Mouse (Mus musculus) hindbrain, embryonic 12.5 days (tissue): ENCODE data around the gene Sstr5. TPM values are rescaled to one million over a fixed set of nuclear protein-coding genes. Genes with fewer than 3 reads are reported as not detected.
A peak's percentile ranks its signal among the peaks of the same experiment; 100 is the strongest.

ENCODE experiments used
- ATAC-seq: fragments of 200-750 bp; cut with Nextera tagmentation; 2 replicates; pipeline ENCODE4 v1.8.0; 2017; ENCODE audit warnings: moderate TSS enrichment; ENCODE audit not compliant: low FRiP score
- H3K27ac ChIP-seq: fragments of 300-500 bp; sonication (generic); 2 replicates; pipeline ENCODE4 v1.5.1; 2016; ENCODE audit warnings: mild to moderate bottlenecking
- H3K27me3 ChIP-seq: fragments of 300-500 bp; sonication (generic); 2 replicates; pipeline ENCODE4 v1.6.1; 2016; ENCODE audit warnings: mild to moderate bottlenecking
- H3K36me3 ChIP-seq: fragments of 300-500 bp; sonication (generic); 2 replicates; pipeline ENCODE4 v1.6.1; 2016; ENCODE audit warnings: mild to moderate bottlenecking
- H3K4me1 ChIP-seq: fragments of 300-500 bp; sonication (generic); 2 replicates; pipeline ENCODE4 v1.6.1; 2016
- H3K4me2 ChIP-seq: fragments of 300-500 bp; sonication (generic); replicated peaks from 2 replicates; pipeline ENCODE4 v1.6.1; 2016; ENCODE audit warnings: mild to moderate bottlenecking
- H3K4me3 ChIP-seq: fragments of 300-500 bp; sonication (generic); 2 replicates; pipeline ENCODE4 v1.5.1; 2016; ENCODE audit warnings: mild to moderate bottlenecking
- H3K9ac ChIP-seq: fragments of 300-500 bp; sonication (generic); 2 replicates; pipeline ENCODE4 v1.6.1; 2016; ENCODE audit warnings: mild to moderate bottlenecking, moderate library complexity
- H3K9me3 ChIP-seq: fragments of 300-500 bp; sonication (generic); replicated peaks from 2 replicates; pipeline ENCODE4 v1.6.1; 2016; ENCODE audit warnings: mild to moderate bottlenecking
- WGBS: fragments of 180-500 bp; shearing (Covaris S2); methylation state at CpG from one replicate; pipeline ENCODE4 v1.1.7; 2016; 5-methylcytosine and 5-hydroxymethylcytosine counted together
- polyA plus RNA-seq: library from polyadenylated mRNA; unstranded; fragments of >200 nt; fragmentation: Nextera tagmentation; extraction: Ambion mirVana; gene quantifications from 2 replicates; pipeline ENCODE4 v1.2.1, GENCODE M21; 2016

The Sstr5 gene
- polyA plus RNA-seq, 1 experiment from 2014 or later: not detected

GRCm38 (mm10) chr17:25510074-25510830 is 13.2 kb upstream of the Sstr5 start:
- Histone ChIP-seq H3K27me3 (no peaks in the 10 kb centered on the region; the same call in 1 of the 2 replicates), H3K4me2 (no peak overlapping the region), H3K9ac (no peak overlapping the region), H3K9me3 (no peaks in the 10 kb centered on the region), H3K27ac (no peak overlapping the region), H3K36me3 (no peaks in the 10 kb centered on the region), H3K4me3 (no peak overlapping the region), H3K4me1 (no peaks in the 10 kb centered on the region)
- 80% methylated on average over 10 of the region's 10 CpGs for WGBS
- no peak for ATAC-seq

DNA sequence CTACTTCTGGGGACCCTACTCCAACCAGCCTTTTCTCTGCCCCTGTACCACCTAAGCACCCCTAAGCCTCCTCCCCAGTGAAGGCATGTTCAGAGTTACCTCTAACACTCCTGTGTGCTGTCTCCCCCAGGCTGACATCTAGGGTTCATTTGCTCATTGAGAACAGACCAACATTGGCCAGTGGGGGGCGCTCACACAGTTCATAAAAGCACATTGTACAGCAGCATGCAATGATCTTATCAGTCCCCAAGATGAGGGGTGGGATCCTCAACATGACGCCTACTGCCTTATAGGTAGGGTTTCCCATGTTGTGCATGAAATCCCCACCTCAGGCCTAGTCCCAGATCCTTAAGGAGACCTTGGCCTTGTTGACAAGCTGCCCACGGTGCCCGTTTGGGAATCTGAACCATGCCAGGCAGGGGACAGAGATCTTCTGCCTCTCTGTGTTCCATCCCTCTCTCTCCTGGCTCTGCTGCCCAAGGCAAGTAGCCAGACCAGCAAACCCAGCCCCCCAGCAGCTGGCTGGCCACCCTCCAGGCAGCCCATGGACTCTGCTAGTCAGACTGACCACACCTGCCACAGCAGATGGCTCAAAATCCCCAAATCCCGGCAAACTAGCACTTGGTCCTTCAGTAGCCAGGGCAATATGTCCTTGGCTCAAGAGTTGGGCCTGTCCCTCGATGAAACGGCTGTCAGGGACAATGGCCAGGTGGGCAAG is 11.9 kb upstream of the Sstr5 start:
- H3K9me3 ChIP-seq: no peaks in the 10 kb centered on the region
- H3K4me1 ChIP-seq: no peaks in the 10 kb centered on the region
- 57% methylated on average over 7 of the region's 7 CpGs for WGBS
- no peak overlapping the region for H3K4me3 ChIP-seq
- H3K36me3 ChIP-seq: no peaks in the 10 kb centered on the region
- ATAC-seq: no peak; the same call in 1 of the 2 replicates
- no peaks in the 10 kb centered on the region; the same call in 1 of the 2 replicates for H3K27me3 ChIP-seq
- no peak overlapping the region for H3K9ac ChIP-seq
- H3K27ac ChIP-seq: no peak overlapping the region
- no peak overlapping the region for H3K4me2 ChIP-seq

DNA sequence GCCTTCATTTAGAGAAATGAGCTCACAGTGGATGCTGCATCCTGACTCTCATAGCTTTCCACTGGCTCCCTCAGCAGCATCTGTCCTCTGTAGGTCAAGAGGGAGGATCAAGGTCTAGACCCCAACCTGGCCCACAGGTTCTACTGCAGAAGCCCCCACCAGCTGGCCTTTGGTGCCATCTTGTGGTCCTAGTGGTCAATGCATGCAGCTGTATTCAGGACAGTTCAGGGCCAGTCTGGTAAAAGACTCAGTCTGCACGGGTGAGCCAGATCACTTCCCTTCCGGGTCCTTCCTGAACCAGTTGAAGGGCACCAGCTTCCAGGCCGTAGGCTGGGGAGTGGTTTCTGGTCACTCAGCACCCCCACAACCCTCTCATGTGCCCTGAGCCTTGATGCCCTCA is 10.7 kb upstream of the Sstr5 start:
- Histone ChIP-seq H3K27ac (no peak overlapping the region), H3K4me3 (no peak overlapping the region), H3K36me3 (no peaks in the 10 kb centered on the region), H3K27me3 (no peaks in the 10 kb centered on the region), H3K9me3 (no peaks in the 10 kb centered on the region), H3K9ac (no peak overlapping the region), H3K4me1 (no peaks in the 10 kb centered on the region), H3K4me2 (no peak overlapping the region)
- ATAC-seq: peak; percentile 32; the same call in 1 of the 2 replicates
- WGBS: 10% methylated on average over 3 of the region's 3 CpGs

DNA sequence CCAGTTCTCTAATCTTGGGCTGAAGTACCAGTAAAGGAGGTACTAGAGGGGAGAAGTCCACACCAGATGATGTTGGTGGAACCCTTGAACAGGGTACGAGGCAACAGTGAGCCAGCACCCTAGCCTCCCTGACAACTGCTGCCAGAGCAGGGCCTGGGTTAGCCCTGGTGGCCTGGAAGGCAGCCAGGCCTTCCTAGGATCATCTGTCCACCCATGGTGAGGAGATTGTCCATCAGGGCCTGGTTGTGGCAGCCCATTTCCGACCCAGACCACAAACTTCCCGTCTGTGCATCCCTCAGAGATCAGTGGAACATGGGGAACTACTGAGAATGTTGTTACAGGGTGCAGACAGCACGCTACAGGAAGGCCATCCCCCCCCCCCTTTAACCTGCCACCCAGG is 5.5 kb upstream of the Sstr5 start:
- Histone ChIP-seq H3K4me3 (no peak overlapping the region), H3K9ac (no peak overlapping the region), H3K4me1 (no peaks in the 10 kb centered on the region), H3K4me2 (no peak overlapping the region), H3K27me3 (peaks cover 18% of the 10 kb centered on the region), H3K9me3 (no peaks in the 10 kb centered on the region), H3K27ac (no peak overlapping the region), H3K36me3 (no peaks in the 10 kb centered on the region)
- 75% methylated on average over 4 of the region's 4 CpGs for WGBS
- ATAC-seq: no peak

DNA sequence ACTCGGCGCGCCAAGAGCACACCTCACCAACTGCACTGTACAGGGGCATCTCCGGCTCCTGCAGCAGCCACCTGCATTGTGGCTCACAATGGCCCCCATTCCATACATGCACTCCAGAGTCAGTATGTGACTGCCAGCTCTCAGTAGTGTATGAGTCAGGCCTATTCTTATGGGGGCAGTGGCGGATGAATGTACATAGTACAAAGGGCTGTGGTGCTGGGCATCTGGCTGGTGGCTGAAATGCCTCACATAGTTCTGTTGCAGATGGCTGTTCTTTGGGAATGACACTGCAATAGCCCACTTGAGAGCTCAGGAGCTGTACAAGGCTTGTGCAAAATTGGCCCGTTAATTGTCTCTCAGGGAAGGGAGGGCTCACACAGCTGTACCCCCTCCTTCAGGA is 15.0 kb downstream of the Sstr5 start:
- 89% methylated on average over 6 of the region's 6 CpGs for WGBS
- Histone ChIP-seq H3K27ac (no peak overlapping the region), H3K36me3 (no peaks in the 10 kb centered on the region), H3K9me3 (no peaks in the 10 kb centered on the region), H3K4me1 (no peaks in the 10 kb centered on the region), H3K9ac (no peak overlapping the region), H3K4me2 (no peak overlapping the region), H3K4me3 (no peak overlapping the region), H3K27me3 (peaks cover 17% of the 10 kb centered on the region; the same call in 1 of the 2 replicates)
- ATAC-seq: no peak

DNA sequence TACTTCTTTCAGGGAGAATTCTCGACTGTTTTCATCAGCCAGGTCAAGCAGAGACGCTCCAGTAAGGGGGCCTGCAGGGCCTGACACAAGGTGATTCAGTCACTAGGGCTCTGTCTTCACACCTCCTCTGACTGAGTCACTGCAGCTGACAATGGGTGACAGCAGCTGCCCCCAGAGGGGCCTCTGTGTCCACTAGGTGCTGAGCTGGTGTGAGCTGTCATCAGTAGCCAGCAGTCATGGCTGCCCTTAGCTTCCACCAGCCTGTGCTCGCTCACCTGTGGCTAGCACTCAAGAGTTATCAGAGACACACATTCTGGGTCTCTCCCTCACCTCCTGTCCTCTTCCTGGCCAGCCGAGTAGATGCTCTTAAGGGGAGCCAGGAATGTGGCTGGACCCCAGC is 16.3 kb downstream of the Sstr5 start:
- WGBS: 70% methylated on average over 4 of the region's 4 CpGs

DNA sequence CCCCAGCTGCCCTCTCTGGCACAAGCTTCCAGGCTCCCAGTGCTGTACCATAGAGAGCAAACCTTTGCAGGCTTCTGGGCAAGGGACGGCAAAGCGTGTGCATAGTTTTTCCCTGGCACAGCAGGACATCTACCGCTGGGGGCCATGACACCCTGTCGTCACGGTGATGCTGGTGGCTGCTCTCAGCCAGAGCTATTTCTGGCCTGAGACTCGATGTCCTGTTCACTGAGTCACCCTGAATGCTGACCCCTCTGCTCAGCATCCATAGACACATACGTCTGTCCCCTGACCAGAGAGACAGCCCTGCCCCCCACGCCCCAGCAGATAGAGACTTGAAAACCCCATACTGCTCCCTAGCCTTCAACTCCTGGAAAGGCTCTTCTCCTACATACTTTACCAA is 16.9 kb downstream of the Sstr5 start:
- 42% methylated on average over 8 of the region's 8 CpGs for WGBS
- H3K9me3 ChIP-seq: no peaks in the 10 kb centered on the region
- no peak overlapping the region for H3K4me3 ChIP-seq
- H3K27me3 ChIP-seq: peaks cover 30% of the 10 kb centered on the region
- no peaks in the 10 kb centered on the region for H3K4me1 ChIP-seq
- H3K4me2 ChIP-seq: no peak overlapping the region
- H3K27ac ChIP-seq: no peak overlapping the region
- H3K36me3 ChIP-seq: no peaks in the 10 kb centered on the region
- no peak for ATAC-seq
- no peak overlapping the region for H3K9ac ChIP-seq

More for the DNA sequence above, 16.3 kb downstream of the Sstr5 start:
- H3K4me1 ChIP-seq: no peaks in the 10 kb centered on the region
- H3K4me2 ChIP-seq: no peak overlapping the region
- H3K4me3 ChIP-seq: no peak overlapping the region
- no peak overlapping the region for H3K9ac ChIP-seq
- H3K9me3 ChIP-seq: no peaks in the 10 kb centered on the region
- H3K36me3 ChIP-seq: no peaks in the 10 kb centered on the region
- no peak for ATAC-seq
- H3K27ac ChIP-seq: no peak overlapping the region
- H3K27me3 ChIP-seq: peaks cover 24% of the 10 kb centered on the region; the same call in 1 of the 2 replicates

GRCm38 (mm10) chr17:25475946-25476744 is 20.9 kb downstream of the Sstr5 start:
- H3K36me3 ChIP-seq: no peaks in the 10 kb centered on the region
- no peak overlapping the region for H3K27ac ChIP-seq
- peaks cover 16% of the 10 kb centered on the region for H3K4me1 ChIP-seq
- H3K27me3 ChIP-seq: peaks cover 64% of the 10 kb centered on the region
- H3K4me3 ChIP-seq: no peak overlapping the region
- ATAC-seq: no peak
- no peak overlapping the region for H3K9ac ChIP-seq
- no peak overlapping the region for H3K4me2 ChIP-seq
- H3K9me3 ChIP-seq: no peaks in the 10 kb centered on the region
- WGBS: 39% methylated on average over 19 of the region's 19 CpGs

DNA sequence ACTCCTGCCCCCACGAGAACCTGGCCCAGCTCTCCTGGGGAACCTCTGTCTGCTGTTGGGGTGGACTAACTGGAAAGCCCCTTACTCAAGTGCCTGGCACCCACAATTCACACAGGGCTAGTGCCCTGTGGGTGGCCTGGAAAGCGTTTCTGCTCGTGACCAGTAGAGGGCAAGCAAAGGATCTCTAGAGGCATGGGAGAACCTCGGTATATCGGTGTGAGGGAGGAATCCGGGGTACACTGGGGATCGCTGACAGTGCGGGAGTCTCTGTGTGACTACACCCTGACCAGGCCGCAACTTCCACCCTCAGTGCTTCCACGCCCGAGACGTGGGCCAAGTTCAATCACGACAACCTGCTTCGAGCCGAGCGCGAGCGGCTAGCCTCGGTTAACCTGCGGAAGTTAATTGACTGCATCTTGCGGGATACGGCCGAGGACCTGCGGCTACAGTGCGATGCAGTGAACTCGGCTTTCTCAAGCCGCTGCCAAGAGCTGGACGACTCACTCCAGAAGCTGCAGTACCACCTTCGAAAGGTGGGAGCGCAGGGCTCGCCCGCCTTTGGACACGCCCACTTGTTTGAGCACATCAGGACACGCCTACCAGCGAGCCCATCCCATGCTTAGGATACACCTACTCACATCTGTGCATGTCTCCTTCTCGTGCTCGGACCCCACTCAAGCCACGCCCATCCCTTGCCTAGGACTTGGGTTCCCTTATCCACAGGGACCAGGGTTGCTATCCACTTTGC is 22.6 kb downstream of the Sstr5 start:
- Histone ChIP-seq H3K27me3 (peaks cover 67% of the 10 kb centered on the region), H3K9ac (peak overlapping the region; percentile 43), H3K9me3 (no peaks in the 10 kb centered on the region), H3K4me2 (peak overlapping the region; percentile 60), H3K4me1 (peaks cover 16% of the 10 kb centered on the region), H3K27ac (no peak overlapping the region), H3K4me3 (peak overlapping the region; percentile 29), H3K36me3 (no peaks in the 10 kb centered on the region)
- peak; percentile 23; the same call in 1 of the 2 replicates for ATAC-seq
- WGBS: 2% methylated on average over 38 of the region's 38 CpGs

GRCm38 (mm10) chr17:25472044-25472443 is 25.0 kb downstream of the Sstr5 start:
- ATAC-seq: no peak
- Histone ChIP-seq H3K36me3 (no peaks in the 10 kb centered on the region), H3K9me3 (no peaks in the 10 kb centered on the region), H3K4me3 (no peak overlapping the region), H3K27ac (no peak overlapping the region), H3K4me2 (no peak overlapping the region), H3K9ac (no peak overlapping the region), H3K27me3 (peaks cover 74% of the 10 kb centered on the region), H3K4me1 (peaks cover 16% of the 10 kb centered on the region)
- 57% methylated on average over 14 of the region's 14 CpGs for WGBS

DNA sequence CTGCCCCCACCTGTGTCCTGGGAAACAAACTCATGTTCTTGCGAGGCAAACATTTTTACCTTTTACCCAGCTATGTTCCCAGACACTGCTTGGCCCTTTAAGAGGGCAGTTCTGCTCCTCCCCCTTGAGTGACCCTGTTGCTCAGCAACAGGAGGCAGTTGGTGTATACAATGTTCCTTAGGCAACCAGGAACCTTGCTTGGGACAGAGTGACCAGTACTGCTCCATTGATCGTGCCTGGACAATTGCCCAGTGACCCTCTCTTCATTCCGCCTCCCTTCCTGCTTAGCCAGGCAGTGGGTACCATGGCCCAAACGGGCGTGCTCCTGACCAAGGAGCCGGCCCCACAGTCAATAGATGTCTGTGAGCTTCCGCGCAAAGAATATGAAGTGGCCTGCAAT is 25.7 kb downstream of the Sstr5 start:
- WGBS: 44% methylated on average over 8 of the region's 8 CpGs
- peaks cover 68% of the 10 kb centered on the region for H3K27me3 ChIP-seq
- H3K4me3 ChIP-seq: no peak overlapping the region; the same call in 1 of the 2 replicates
- H3K4me1 ChIP-seq: peaks cover 16% of the 10 kb centered on the region
- H3K9me3 ChIP-seq: no peaks in the 10 kb centered on the region
- no peak overlapping the region for H3K9ac ChIP-seq
- H3K36me3 ChIP-seq: no peaks in the 10 kb centered on the region
- no peak overlapping the region for H3K4me2 ChIP-seq
- no peak for ATAC-seq
- no peak overlapping the region for H3K27ac ChIP-seq
